Mouse (Mus musculus) embryonic facial prominence, embryonic 14.5 days (tissue): ENCODE data around the gene Npdc1. TPM values are rescaled to one million over a fixed set of nuclear protein-coding genes. Genes with fewer than 3 reads are reported as not detected.

Experiments used
- ATAC-seq: fragments of 200-750 bp; cut with Nextera tagmentation; 2 replicates; pipeline ENCODE4 v1.8.0; 2017; ENCODE audit warnings: low read depth, moderate number of reproducible peaks, moderate TSS enrichment
- DNase-seq: peaks from one replicate; pipeline ENCODE4 v3.0.0-alpha.2; 2015; ENCODE audit warnings: low spot score
- H3K27ac ChIP-seq: fragments of 300-500 bp; sonication (generic); replicated peaks from 2 replicates; pipeline ENCODE4 v1.5.1; 2014; ENCODE audit warnings: low read depth, mild to moderate bottlenecking, low read length, moderate library complexity
- H3K27me3 ChIP-seq: fragments of 300-500 bp; sonication (generic); replicated peaks from 2 replicates; pipeline ENCODE4 v1.6.1; 2014; ENCODE audit warnings: low read length; ENCODE audit not compliant: control insufficient read depth, insufficient read depth
- H3K36me3 ChIP-seq: fragments of 300-500 bp; sonication (generic); 2 replicates; pipeline ENCODE4 v1.6.1; 2014; ENCODE audit warnings: low read length, mixed read lengths; ENCODE audit not compliant: control insufficient read depth, insufficient read depth
- H3K4me1 ChIP-seq: fragments of 300-500 bp; sonication (generic); 2 replicates; pipeline ENCODE4 v1.6.1; 2014; ENCODE audit warnings: antibody characterized with exemption, low read length; ENCODE audit not compliant: control insufficient read depth, insufficient read depth
- H3K4me2 ChIP-seq: fragments of 300-500 bp; sonication (generic); 2 replicates; pipeline ENCODE4 v1.6.1; 2014; ENCODE audit warnings: low read depth, mild to moderate bottlenecking, low read length, moderate library complexity, mixed read lengths
- H3K4me3 ChIP-seq: fragments of 300-500 bp; sonication (generic); 2 replicates; pipeline ENCODE4 v1.5.1; 2014; ENCODE audit warnings: low read depth, mild to moderate bottlenecking, low read length
- H3K9ac ChIP-seq: fragments of 300-500 bp; sonication (generic); 2 replicates; pipeline ENCODE4 v1.6.1; 2014; ENCODE audit warnings: low read depth, mild to moderate bottlenecking, low read length, moderate library complexity, mixed read lengths
- H3K9me3 ChIP-seq: fragments of 300-500 bp; sonication (generic); 2 replicates; pipeline ENCODE4 v1.6.1; 2016; ENCODE audit warnings: low read length; ENCODE audit not compliant: control insufficient read depth
- WGBS: fragments of 180-500 bp; shearing (Covaris S2); extraction: QIAGEN DNeasy Blood & Tissue Kit; methylation state at CpG from one replicate; pipeline ENCODE4 v1.1.7; 2014; 5-methylcytosine and 5-hydroxymethylcytosine counted together
- microRNA-seq: library from miRNA; unstranded; fragments of <30 nt; microRNA quantifications from one replicate; pipeline ENCODE4, GENCODE M21; 2016; ENCODE audit warnings: borderline number of aligned reads
- polyA plus RNA-seq: library from polyadenylated mRNA; unstranded; fragments of >200 nt; fragmentation: Nextera tagmentation; extraction: Ambion mirVana; gene quantifications from 2 replicates; pipeline ENCODE4 v1.2.1, GENCODE M21; 2014

Npdc1 gene
- polyA plus RNA-seq, 1 experiment from 2014 or later: 75.1 TPM

GRCm38 (mm10) chr2:25450853-25451647, 51.9 kb downstream of the Npdc1 start:
- Histone ChIP-seq H3K9ac (no peak overlapping the region), H3K27ac (no peak overlapping the region)
- 75% methylated on average over 8 of the region's 8 CpGs for WGBS

GRCm38 (mm10) chr2:25452951-25453350, 53.8 kb downstream of the Npdc1 start:
- no peak overlapping the region for H3K27ac ChIP-seq
- H3K27me3 ChIP-seq: no peaks in the 10 kb centered on the region
- DNase-seq (no peak), ATAC-seq (no peak)
- no peaks in the 10 kb centered on the region for H3K9me3 ChIP-seq
- no peak overlapping the region for H3K9ac ChIP-seq
- no peak overlapping the region for H3K4me2 ChIP-seq
- H3K4me1 ChIP-seq: no peaks in the 10 kb centered on the region
- no peak overlapping the region for H3K4me3 ChIP-seq
- no peaks in the 10 kb centered on the region for H3K36me3 ChIP-seq
- WGBS: 24% methylated on average over 1 of the region's 1 CpGs

More at GRCm38 (mm10) chr2:25450853-25451647, 51.9 kb downstream of the Npdc1 start:
- H3K9me3 ChIP-seq: no peaks in the 10 kb centered on the region
- H3K4me3 ChIP-seq: no peak overlapping the region
- H3K27me3 ChIP-seq: no peaks in the 10 kb centered on the region
- no peak for ATAC-seq
- H3K4me2 ChIP-seq: no peak overlapping the region
- no peaks in the 10 kb centered on the region for H3K36me3 ChIP-seq
- no peaks in the 10 kb centered on the region for H3K4me1 ChIP-seq
- DNase-seq: no peak

GRCm38 (mm10) chr2:25456205-25456953, 57.2 kb downstream of the Npdc1 start, which contains the start of gene Clic3:
Gene Clic3 (plus strand): TSS chr2:25456838.
- Histone ChIP-seq H3K9me3 (no peaks in the 10 kb centered on the region), H3K4me3 (no peak within 1 kb of the TSS), H3K27ac (no peak within 1 kb of the TSS), H3K27me3 (no peaks in the 10 kb centered on the region), H3K4me1 (peaks cover 10% of the 10 kb centered on the region; the same call in 1 of the 2 replicates), H3K36me3 (no peaks in the 10 kb centered on the region), H3K9ac (no peak within 1 kb of the TSS), H3K4me2 (no peak within 1 kb of the TSS)
- peak; percentile 17 for DNase-seq
- no peak for ATAC-seq
- WGBS: 59% methylated on average over 14 of the region's 14 CpGs

GRCm38 (mm10) chr2:25457022-25457896, 58.1 kb downstream of the Npdc1 start:
- DNase-seq (no peak), ATAC-seq (no peak)
- no peak overlapping the region for H3K27ac ChIP-seq
- H3K4me1 ChIP-seq: peaks cover 10% of the 10 kb centered on the region; the same call in 1 of the 2 replicates
- no peak overlapping the region for H3K4me2 ChIP-seq
- WGBS: 87% methylated on average over 9 of the region's 9 CpGs
- H3K36me3 ChIP-seq: no peaks in the 10 kb centered on the region
- no peaks in the 10 kb centered on the region for H3K27me3 ChIP-seq
- H3K9me3 ChIP-seq: no peaks in the 10 kb centered on the region
- no peak overlapping the region for H3K4me3 ChIP-seq
- H3K9ac ChIP-seq: no peak overlapping the region

- whole genome bisulfite sequencing: 71% methylated on average over 5 of the region's 5 CpGs
These were observed 59.8 kb downstream of the Npdc1 start for GRCm38 (mm10) chr2:25458911-25459310.

More at GRCm38 (mm10) chr2:25458911-25459310, 59.8 kb downstream of the Npdc1 start:
- Histone ChIP-seq H3K4me3 (no peak overlapping the region), H3K27me3 (no peaks in the 10 kb centered on the region), H3K27ac (no peak overlapping the region), H3K4me2 (no peak overlapping the region), H3K4me1 (peaks cover 10% of the 10 kb centered on the region; the same call in 1 of the 2 replicates), H3K36me3 (no peaks in the 10 kb centered on the region), H3K9ac (no peak overlapping the region), H3K9me3 (no peaks in the 10 kb centered on the region)
- DNase-seq: peak; percentile 71
- ATAC-seq: peak; percentile 1; the same call in 1 of the 2 replicates

Small RNA genes lying within 50 kb of the gene (microRNA-seq; reads per million reads assigned to microRNA genes)
- gene Mir3087: not detected

Other genes starting within 250 kb of the Npdc1 start
- gene Nrarp, start 218.6 kb upstream of the Npdc1 start, polyA plus RNA-seq: 16.5 and 20.9 TPM in 2 replicates
- gene Tor4a, start 202.5 kb upstream of the Npdc1 start, polyA plus RNA-seq: 7.5 and 7.8 TPM in 2 replicates
- gene Nelfb, start 187.9 kb upstream of the Npdc1 start, polyA plus RNA-seq: 76.8 and 94.4 TPM in 2 replicates
- gene Stpg3, start 184.7 kb upstream of the Npdc1 start, polyA plus RNA-seq: not detected in 2 replicates
- not detected in 2 replicates for gene Fam166a, start 180.6 kb upstream of the Npdc1 start, polyA plus RNA-seq
- 429 and 461 TPM in 2 replicates for gene Tubb4b, start 174.6 kb upstream of the Npdc1 start, polyA plus RNA-seq
- gene Slc34a3, start 165.0 kb upstream of the Npdc1 start, polyA plus RNA-seq: not detected in 2 replicates
- gene Rnf224, start 162.6 kb upstream of the Npdc1 start, polyA plus RNA-seq: not detected in 2 replicates
- gene Rnf208, start 157.1 kb upstream of the Npdc1 start, polyA plus RNA-seq: 11.8 and 16.3 TPM in 2 replicates
- gene Cysrt1, start 156.9 kb upstream of the Npdc1 start, polyA plus RNA-seq: 3.2 and 10.2 TPM in 2 replicates
- 4.5 and 6.1 TPM in 2 replicates for gene AL732309.1, start 152.5 kb upstream of the Npdc1 start, polyA plus RNA-seq
- gene Tmem203, start 143.9 kb upstream of the Npdc1 start, polyA plus RNA-seq: 16.1 and 16.6 TPM in 2 replicates
- gene Tprn, start 136.7 kb upstream of the Npdc1 start, polyA plus RNA-seq: 4.6 and 5.1 TPM in 2 replicates
- 227 and 240 TPM in 2 replicates for gene Ssna1, start 126.9 kb upstream of the Npdc1 start, polyA plus RNA-seq
- gene Anapc2, start 126.9 kb upstream of the Npdc1 start, polyA plus RNA-seq: 104 and 113 TPM in 2 replicates
- gene Tmem210, start 111.2 kb upstream of the Npdc1 start, polyA plus RNA-seq: not detected in 2 replicates
- gene Lrrc26, start 109.4 kb upstream of the Npdc1 start, polyA plus RNA-seq: 2.3 and 5.1 TPM in 2 replicates
- gene Grin1, start 80.2 kb upstream of the Npdc1 start, polyA plus RNA-seq: 1.7 and 1.8 TPM in 2 replicates
- gene Man1b1, start 67.0 kb upstream of the Npdc1 start, polyA plus RNA-seq: 74.7 and 75.0 TPM in 2 replicates
- 19.7 and 23.8 TPM in 2 replicates for gene Dpp7, start 43.0 kb upstream of the Npdc1 start, polyA plus RNA-seq
- 20.8 and 20.9 TPM in 2 replicates for gene Uap1l1, start 33.7 kb upstream of the Npdc1 start, polyA plus RNA-seq
- gene Sapcd2, start 27.0 kb upstream of the Npdc1 start, polyA plus RNA-seq: 21.4 and 29.3 TPM in 2 replicates
- 11.3 and 12.9 TPM in 2 replicates for gene Entpd2, start 3.5 kb upstream of the Npdc1 start, polyA plus RNA-seq
- gene Fut7, start 23.9 kb downstream of the Npdc1 start, polyA plus RNA-seq: 0.10 and 0.11 TPM in 2 replicates
- 6.4 and 6.9 TPM in 2 replicates for gene Abca2, start 29.4 kb downstream of the Npdc1 start, polyA plus RNA-seq
- gene Clic3, start 57.5 kb downstream of the Npdc1 start, polyA plus RNA-seq: 11.2 and 22.7 TPM in 2 replicates
- gene Paxx, start 61.7 kb downstream of the Npdc1 start, polyA plus RNA-seq: 39.3 and 41.7 TPM in 2 replicates
- 156 and 191 TPM in 2 replicates for gene Ptgds, start 70.7 kb downstream of the Npdc1 start, polyA plus RNA-seq
- not detected in 2 replicates for gene Lcn12, start 94.6 kb downstream of the Npdc1 start, polyA plus RNA-seq
- 56.9 and 73.6 TPM in 2 replicates for gene Fbxw5, start 101.4 kb downstream of the Npdc1 start, polyA plus RNA-seq
- gene C8g, start 102.4 kb downstream of the Npdc1 start, polyA plus RNA-seq: 5.0 and 5.1 TPM in 2 replicates
- 30.0 and 33.9 TPM in 2 replicates for gene Traf2, start 147.6 kb downstream of the Npdc1 start, polyA plus RNA-seq
- gene Edf1, start 158.5 kb downstream of the Npdc1 start, polyA plus RNA-seq: 312 and 318 TPM in 2 replicates
- 1.4 and 1.7 TPM in 2 replicates for gene Mamdc4, start 175.5 kb downstream of the Npdc1 start, polyA plus RNA-seq
- 148 and 160 TPM in 2 replicates for gene Phpt1, start 175.9 kb downstream of the Npdc1 start, polyA plus RNA-seq
- gene Ajm1, start 182.4 kb downstream of the Npdc1 start, polyA plus RNA-seq: 0.40 and 1.4 TPM in 2 replicates
- 64.4 and 71.9 TPM in 2 replicates for gene Rabl6, start 209.2 kb downstream of the Npdc1 start, polyA plus RNA-seq
- gene Ccdc183, start 218.3 kb downstream of the Npdc1 start, polyA plus RNA-seq: 0.33 and 0.41 TPM in 2 replicates
- gene Tmem141, start 222.7 kb downstream of the Npdc1 start, polyA plus RNA-seq: 22.9 and 33.0 TPM in 2 replicates
- gene Fcna, start 228.7 kb downstream of the Npdc1 start, polyA plus RNA-seq: 2.8 and 4.9 TPM in 2 replicates